Mouse (Mus musculus): ENCODE data around the gene Rbm18. TPM values are rescaled to one million over a fixed set of nuclear protein-coding genes. Genes with fewer than 3 reads are reported as not detected.

The Rbm18 gene
- polyA plus RNA-seq, 1 experiment from 2014 or later = 60.5 TPM

DNA sequence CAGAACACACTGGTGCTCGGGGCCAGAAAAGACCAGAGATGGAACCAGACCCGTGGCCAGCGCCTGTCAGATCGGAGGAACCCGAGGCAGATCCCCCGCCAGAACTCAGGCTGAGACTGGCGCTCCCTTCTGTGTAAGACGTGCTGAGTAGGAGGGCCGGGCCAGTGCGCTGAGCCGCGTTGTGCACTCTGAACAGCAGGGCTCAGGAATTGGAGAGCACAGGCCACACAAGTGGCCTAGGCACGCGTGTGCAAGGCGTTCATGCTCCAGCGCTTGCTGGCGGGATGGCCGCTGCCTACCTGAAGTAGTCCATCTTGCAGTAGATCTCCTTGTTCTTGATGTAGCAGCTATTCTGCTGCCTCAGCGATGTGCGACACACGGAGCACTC lies 34.0 kb downstream of the Rbm18 start:
- Histone ChIP-seq H3K9me3 (ENCODE audit: low read length) (no peaks in the 10 kb centered on the region), H3K27ac (ENCODE audit: low read length) (no peak overlapping the region), H3K9ac (replicated peaks; ENCODE audit: low read depth) (no peak overlapping the region), H3K27me3 (replicated peaks; ENCODE audit: insufficient read depth, low read length) (peaks cover 68% of the 10 kb centered on the region), H3K4me3 (ENCODE audit: low read depth, low read length) (peak overlapping the region; percentile 47; the same call in 1 of the 2 replicates), H3K4me2 (replicated peaks; ENCODE audit: low read depth, low read length) (peak overlapping the region; percentile 86), H3K4me1 (ENCODE audit: insufficient read depth, low read depth, low read length) (peaks cover 16% of the 10 kb centered on the region; the same call in 1 of the 2 replicates), H3K36me3 (ENCODE audit: insufficient read depth, low read length) (no peaks in the 10 kb centered on the region)
- TF ChIP-seq CTCF (IDR thresholded peaks at IDR 0.05) = no peak
- TF ChIP-seq EP300 (IDR thresholded peaks at IDR 0.05) = no peak
- peak; percentile 25 for DNase-seq (ENCODE audit: low spot score)
- WGBS = 13% methylated on average over 21 of the region's 21 CpGs
- peak; percentile 49; the same call in 1 of the 2 replicates for ATAC-seq

DNA sequence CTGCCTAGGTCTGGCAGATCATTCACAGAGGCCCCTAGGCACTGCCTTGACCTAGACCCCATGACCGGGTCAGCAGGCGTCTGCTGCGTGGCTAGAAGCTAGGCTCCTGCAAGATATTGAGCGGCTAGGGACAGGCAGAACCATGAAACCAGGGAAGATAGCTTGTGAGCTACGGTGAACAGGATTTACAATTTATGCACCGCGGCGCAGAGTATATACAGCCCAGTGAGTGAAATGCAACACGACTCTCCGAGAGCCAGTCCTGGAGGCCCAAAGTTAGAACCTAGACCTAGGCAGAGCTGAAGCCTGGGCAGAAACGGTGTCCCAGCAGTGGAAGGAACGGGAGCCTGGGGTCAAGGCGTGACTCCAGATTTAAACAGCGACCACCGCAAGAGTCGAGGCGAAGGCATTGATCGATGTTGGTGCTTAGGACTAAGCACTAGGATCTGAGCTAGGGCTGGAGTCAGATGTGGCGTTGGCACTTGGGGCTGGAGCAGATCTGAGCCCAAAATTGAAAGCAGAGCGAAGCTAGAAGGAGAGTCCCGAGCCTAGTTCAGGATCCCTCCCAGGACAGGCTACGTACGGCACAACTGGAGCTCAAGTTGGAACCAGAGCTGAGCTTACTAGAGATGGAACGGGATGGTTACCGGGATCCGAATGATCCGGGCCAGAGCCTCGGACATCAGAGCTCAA lies 34.6 kb downstream of the Rbm18 start:
- H3K4me3 ChIP-seq (ENCODE audit: low read depth, low read length) = peak overlapping the region; percentile 47; the same call in 1 of the 2 replicates
- H3K4me2 ChIP-seq (replicated peaks; ENCODE audit: low read depth, low read length) = peak overlapping the region; percentile 86
- H3K4me1 ChIP-seq (ENCODE audit: insufficient read depth, low read depth, low read length) = peaks cover 16% of the 10 kb centered on the region; the same call in 1 of the 2 replicates
- DNase-seq (ENCODE audit: low spot score) (no peak), ATAC-seq (no peak)
- no peak overlapping the region for H3K27ac ChIP-seq (ENCODE audit: low read length)
- H3K27me3 ChIP-seq (replicated peaks; ENCODE audit: insufficient read depth, low read length) = peaks cover 69% of the 10 kb centered on the region
- no peak for TF ChIP-seq EP300 (IDR thresholded peaks at IDR 0.05)
- TF ChIP-seq CTCF (IDR thresholded peaks at IDR 0.05) = no peak
- no peaks in the 10 kb centered on the region for H3K9me3 ChIP-seq (ENCODE audit: low read length)
- H3K9ac ChIP-seq (replicated peaks; ENCODE audit: low read depth) = no peak overlapping the region
- H3K36me3 ChIP-seq (ENCODE audit: insufficient read depth, low read length) = no peaks in the 10 kb centered on the region
- 13% methylated on average over 28 of the region's 28 CpGs for WGBS

DNA sequence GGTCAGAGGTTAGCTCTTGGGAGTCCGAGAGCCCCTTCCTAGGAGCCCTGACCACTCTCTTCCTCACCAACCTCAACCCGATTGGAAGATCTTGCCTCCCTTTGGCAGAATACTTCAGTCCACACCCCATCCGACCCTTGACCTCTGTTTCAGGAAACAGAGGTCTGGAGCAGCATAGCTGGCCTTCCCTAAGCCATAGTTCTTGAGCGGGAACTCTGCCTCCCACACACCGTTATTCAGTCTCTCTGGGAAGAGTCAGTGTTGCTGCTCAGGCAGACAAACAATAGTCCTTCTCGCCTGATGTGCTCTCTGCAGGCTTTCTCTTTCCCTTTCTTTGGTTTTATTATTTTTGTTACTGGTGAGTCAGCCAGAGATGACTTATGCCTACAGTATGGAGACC lies 36.8 kb downstream of the Rbm18 start:
- TF ChIP-seq EP300 (IDR thresholded peaks at IDR 0.05) (no peak), CTCF (IDR thresholded peaks at IDR 0.05) (no peak)
- ATAC-seq (no peak), DNase-seq (ENCODE audit: low spot score) (no peak)
- H3K9ac ChIP-seq (replicated peaks; ENCODE audit: low read depth) = no peak overlapping the region
- H3K4me1 ChIP-seq (ENCODE audit: insufficient read depth, low read depth, low read length) = peaks cover 10% of the 10 kb centered on the region; the same call in 1 of the 2 replicates
- H3K27ac ChIP-seq (ENCODE audit: low read length) = no peak overlapping the region
- H3K36me3 ChIP-seq (ENCODE audit: insufficient read depth, low read length) = no peaks in the 10 kb centered on the region
- no peaks in the 10 kb centered on the region for H3K9me3 ChIP-seq (ENCODE audit: low read length)
- 27% methylated on average over 6 of the region's 6 CpGs for WGBS
- no peak overlapping the region for H3K4me3 ChIP-seq (ENCODE audit: low read depth, low read length)
- H3K4me2 ChIP-seq (replicated peaks; ENCODE audit: low read depth, low read length) = no peak overlapping the region
- H3K27me3 ChIP-seq (replicated peaks; ENCODE audit: insufficient read depth, low read length) = peaks cover 66% of the 10 kb centered on the region

DNA sequence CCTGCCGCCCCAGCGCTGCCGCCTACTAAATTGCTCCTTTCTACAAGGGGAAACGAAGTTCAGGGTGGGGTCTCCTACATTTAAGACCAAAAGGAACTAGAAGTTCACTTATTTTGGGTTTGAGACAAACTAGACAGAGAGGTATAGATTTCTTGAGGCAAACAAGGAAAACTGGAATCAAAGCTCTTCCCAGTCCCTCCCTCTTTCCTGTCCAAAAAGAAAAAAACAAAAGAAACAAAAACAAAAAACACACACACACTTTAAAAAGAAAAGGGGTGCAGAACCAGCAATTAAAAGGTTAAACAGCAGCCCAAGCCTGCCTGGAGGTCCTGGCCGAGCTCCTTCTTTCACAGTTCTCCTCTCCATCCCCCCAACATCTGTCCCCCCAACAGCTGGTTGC lies 38.6 kb downstream of the Rbm18 start:
- H3K9me3 ChIP-seq (ENCODE audit: low read length) = no peaks in the 10 kb centered on the region
- H3K4me3 ChIP-seq (ENCODE audit: low read depth, low read length) = 0 out of 2 replicates have a peak overlapping the region, but pooled peaks have one; percentile 2
- no peaks in the 10 kb centered on the region for H3K36me3 ChIP-seq (ENCODE audit: insufficient read depth, low read length)
- ATAC-seq (no peak), DNase-seq (ENCODE audit: low spot score) (no peak)
- TF ChIP-seq EP300 (IDR thresholded peaks at IDR 0.05) (no peak), CTCF (IDR thresholded peaks at IDR 0.05) (no peak)
- H3K27me3 ChIP-seq (replicated peaks; ENCODE audit: insufficient read depth, low read length) = peaks cover 72% of the 10 kb centered on the region
- WGBS = 24% methylated on average over 5 of the region's 5 CpGs
- H3K27ac ChIP-seq (ENCODE audit: low read length) = no peak overlapping the region
- H3K4me1 ChIP-seq (ENCODE audit: insufficient read depth, low read depth, low read length) = peaks cover 5% of the 10 kb centered on the region; the same call in 1 of the 2 replicates
- no peak overlapping the region for H3K4me2 ChIP-seq (replicated peaks; ENCODE audit: low read depth, low read length)
- H3K9ac ChIP-seq (replicated peaks; ENCODE audit: low read depth) = no peak overlapping the region

DNA sequence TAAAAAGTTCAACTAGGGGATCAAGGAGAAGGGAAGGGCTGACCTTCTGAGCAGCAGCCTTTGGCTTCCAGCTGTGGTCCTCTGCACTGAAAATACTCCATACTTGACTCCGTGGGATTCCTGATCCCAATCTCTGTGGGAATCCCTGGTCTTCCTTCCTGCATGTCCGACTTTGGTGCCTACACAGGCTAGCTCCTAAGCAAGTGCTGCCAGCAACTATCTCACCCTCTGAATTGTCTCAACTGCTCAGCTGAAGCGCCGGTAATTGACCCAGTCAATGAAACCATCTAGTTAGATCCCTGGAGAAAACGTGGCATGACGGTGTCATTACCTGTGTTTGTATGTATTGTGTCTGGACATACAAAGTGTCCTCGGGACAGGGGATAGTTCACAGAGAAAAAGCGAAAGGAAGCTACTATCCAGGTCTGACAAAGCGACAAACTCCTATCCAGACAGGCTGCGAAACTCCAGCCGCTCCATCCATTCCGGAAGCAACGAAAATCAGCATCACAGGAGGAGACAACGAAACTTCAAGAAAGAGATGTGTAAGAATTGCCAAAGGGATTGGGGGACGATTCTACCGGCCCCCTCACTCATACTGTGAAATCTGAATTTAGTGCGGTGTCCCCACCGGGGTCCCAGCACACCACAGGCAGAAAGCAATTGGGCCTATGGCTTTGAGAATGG lies 39.3 kb downstream of the Rbm18 start:
- TF ChIP-seq CTCF (IDR thresholded peaks at IDR 0.05) (no peak), EP300 (IDR thresholded peaks at IDR 0.05) (no peak)
- Histone ChIP-seq H3K4me1 (ENCODE audit: insufficient read depth, low read depth, low read length) (no peaks in the 10 kb centered on the region), H3K4me3 (ENCODE audit: low read depth, low read length) (0 out of 2 replicates have a peak overlapping the region, but pooled peaks have one; percentile 2), H3K9ac (replicated peaks; ENCODE audit: low read depth) (no peak overlapping the region), H3K9me3 (ENCODE audit: low read length) (no peaks in the 10 kb centered on the region), H3K27ac (ENCODE audit: low read length) (no peak overlapping the region), H3K27me3 (replicated peaks; ENCODE audit: insufficient read depth, low read length) (peaks cover 69% of the 10 kb centered on the region), H3K36me3 (ENCODE audit: insufficient read depth, low read length) (no peaks in the 10 kb centered on the region), H3K4me2 (replicated peaks; ENCODE audit: low read depth, low read length) (no peak overlapping the region)
- WGBS = 18% methylated on average over 18 of the region's 18 CpGs
- DNase-seq (ENCODE audit: low spot score) (no peak), ATAC-seq (no peak)

DNA sequence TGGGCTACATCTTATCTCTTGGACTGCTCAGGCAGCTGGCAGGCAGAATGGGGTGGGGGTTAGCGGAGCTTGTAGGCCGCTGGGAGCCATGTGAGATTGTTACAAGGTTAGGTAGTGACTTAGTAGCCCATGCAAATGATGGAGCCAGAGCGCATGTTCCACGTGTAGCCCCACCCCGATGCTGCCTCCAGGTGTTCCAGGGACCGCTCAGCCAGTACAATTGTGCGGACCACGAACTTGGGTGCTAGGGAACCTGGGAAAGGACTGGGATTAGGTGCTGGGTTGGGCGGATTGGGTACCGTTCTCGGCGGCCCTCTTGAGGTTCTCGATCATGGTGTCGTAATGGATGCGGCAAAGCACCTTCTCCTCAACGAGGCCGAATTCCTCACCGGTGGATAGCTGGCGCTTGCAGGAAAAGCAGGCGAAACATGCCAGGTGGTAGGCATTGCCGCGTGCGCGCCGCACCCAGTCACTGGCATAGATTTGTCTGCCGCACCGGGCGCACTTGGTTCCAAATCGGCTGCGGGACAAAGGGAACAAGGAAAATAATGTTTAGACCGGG lies 42.6 kb downstream of the Rbm18 start:
- no peak overlapping the region for H3K4me3 ChIP-seq (ENCODE audit: low read depth, low read length)
- H3K27me3 ChIP-seq (replicated peaks; ENCODE audit: insufficient read depth, low read length) = peaks cover 78% of the 10 kb centered on the region
- DNase-seq (ENCODE audit: low spot score) (no peak), ATAC-seq (no peak)
- H3K9me3 ChIP-seq (ENCODE audit: low read length) = no peaks in the 10 kb centered on the region
- WGBS = 19% methylated on average over 31 of the region's 31 CpGs
- H3K4me1 ChIP-seq (ENCODE audit: insufficient read depth, low read depth, low read length) = peaks cover 7% of the 10 kb centered on the region
- H3K9ac ChIP-seq (replicated peaks; ENCODE audit: low read depth) = no peak overlapping the region
- H3K36me3 ChIP-seq (ENCODE audit: insufficient read depth, low read length) = no peaks in the 10 kb centered on the region
- no peak for TF ChIP-seq CTCF (IDR thresholded peaks at IDR 0.05)
- TF ChIP-seq EP300 (IDR thresholded peaks at IDR 0.05) = no peak
- H3K4me2 ChIP-seq (replicated peaks; ENCODE audit: low read depth, low read length) = no peak overlapping the region
- no peak overlapping the region for H3K27ac ChIP-seq (ENCODE audit: low read length)

Data from lung, postnatal 0 days (tissue).